Mouse (Mus musculus) forebrain, embryonic 16.5 days (tissue): ENCODE measurements around the gene Fam129b. TPM values are rescaled to one million over a fixed set of nuclear protein-coding genes. Genes with fewer than 3 reads are reported as not detected.

Source experiments
- ATAC-seq: fragments of 200-750 bp; cut with Nextera tagmentation; 2 replicates; pipeline ENCODE4 v1.8.0; 2017; ENCODE audit warnings: mild to moderate bottlenecking, moderate library complexity
- H3K27ac ChIP-seq: fragments of 300-500 bp; sonication (generic); 2 replicates; pipeline ENCODE4 v1.5.1; 2014; ENCODE audit warnings: low read length, control low read depth
- H3K27me3 ChIP-seq: fragments of 300-500 bp; sonication (generic); replicated peaks from 2 replicates; pipeline ENCODE4 v1.6.1; 2014; ENCODE audit warnings: low read length; ENCODE audit not compliant: control insufficient read depth, insufficient read depth
- H3K36me3 ChIP-seq: fragments of 300-500 bp; sonication (generic); 2 replicates; pipeline ENCODE4 v1.6.1; 2014; ENCODE audit not compliant: control insufficient read depth, insufficient read depth
- H3K4me1 ChIP-seq: fragments of 300-500 bp; sonication (generic); replicated peaks from 2 replicates; pipeline ENCODE4 v1.6.1; 2014; ENCODE audit warnings: low read length; ENCODE audit not compliant: control insufficient read depth, insufficient read depth
- H3K4me2 ChIP-seq: fragments of 300-500 bp; sonication (generic); 2 replicates; pipeline ENCODE4 v1.6.1; 2014; ENCODE audit warnings: mild to moderate bottlenecking, low read length, control low read depth
- H3K4me3 ChIP-seq: fragments of 300-500 bp; sonication (generic); replicated peaks from 2 replicates; pipeline ENCODE4 v1.5.1; 2014; ENCODE audit warnings: mild to moderate bottlenecking, low read length, control low read depth
- H3K9ac ChIP-seq: fragments of 300-500 bp; sonication (generic); replicated peaks from 2 replicates; pipeline ENCODE4 v1.6.1; 2014; ENCODE audit warnings: low read depth, low read length, control low read depth
- H3K9me3 ChIP-seq: fragments of 300-500 bp; sonication (generic); 2 replicates; pipeline ENCODE4 v1.6.1; 2016; ENCODE audit warnings: low read length; ENCODE audit not compliant: control insufficient read depth
- WGBS: fragments of 180-500 bp; shearing (Covaris S2); extraction: QIAGEN DNeasy Blood & Tissue Kit; methylation state at CpG from one replicate; pipeline ENCODE4 v1.1.7; 2014; 5-methylcytosine and 5-hydroxymethylcytosine counted together
- polyA plus RNA-seq: library from polyadenylated mRNA; unstranded; fragments of >200 nt; fragmentation: Nextera tagmentation; extraction: Ambion mirVana; gene quantifications from 2 replicates; pipeline ENCODE4 v1.2.1, GENCODE M21; 2015

Gene Fam129b
- polyA plus RNA-seq, 1 experiment from 2014 or later: 36.4 TPM

DNA sequence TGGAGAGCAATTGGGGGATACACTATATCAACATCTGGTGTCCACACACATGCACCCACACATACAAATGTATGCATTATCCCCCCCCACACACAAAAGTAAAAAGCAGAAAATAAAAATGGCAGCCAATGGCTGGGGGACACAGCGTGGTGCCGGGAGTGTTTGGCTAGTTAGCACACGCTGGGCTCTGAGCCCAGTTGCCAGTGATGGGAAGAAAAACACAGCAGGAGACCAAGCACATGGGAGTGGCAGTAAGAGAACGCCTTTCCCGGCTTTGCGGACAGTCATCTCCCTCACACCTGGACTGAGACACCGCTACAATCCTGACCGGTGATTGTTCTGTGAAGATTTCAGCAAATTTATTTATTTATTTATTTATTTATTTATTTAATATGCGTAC lies 95.3 kb downstream of the Fam129b start:
- Histone ChIP-seq H3K4me3 (no peak overlapping the region), H3K9ac (no peak overlapping the region), H3K27ac (no peak overlapping the region), H3K9me3 (no peaks in the 10 kb centered on the region), H3K4me2 (no peak overlapping the region), H3K36me3 (peaks cover 2% of the 10 kb centered on the region), H3K27me3 (no peaks in the 10 kb centered on the region), H3K4me1 (peaks cover 23% of the 10 kb centered on the region)
- WGBS: 17% methylated on average over 9 of the region's 9 CpGs
- no peak for ATAC-seq

DNA sequence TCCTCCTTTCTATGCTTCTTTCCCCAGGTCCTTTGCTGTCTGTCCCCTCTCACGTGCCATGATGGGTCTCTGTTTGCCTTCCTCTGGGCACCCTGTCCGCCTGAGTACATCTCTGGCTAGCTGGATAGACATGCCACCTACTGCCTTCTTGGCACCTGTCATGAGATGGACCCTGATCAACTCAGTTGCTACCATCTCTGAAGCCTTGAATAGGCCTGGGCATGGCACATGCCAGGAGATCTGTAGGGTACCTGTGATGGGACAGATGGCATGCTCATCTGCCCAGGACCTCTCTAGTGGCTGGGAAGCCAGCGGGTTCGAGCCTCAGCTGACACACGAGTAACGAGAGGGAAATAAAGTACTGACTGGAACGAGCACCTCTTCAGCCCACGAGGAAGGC lies 98.3 kb downstream of the Fam129b start:
- Histone ChIP-seq H3K9me3 (no peaks in the 10 kb centered on the region), H3K4me2 (no peak overlapping the region), H3K9ac (no peak overlapping the region), H3K4me3 (no peak overlapping the region), H3K36me3 (peaks cover 2% of the 10 kb centered on the region), H3K4me1 (peaks cover 9% of the 10 kb centered on the region), H3K27me3 (no peaks in the 10 kb centered on the region), H3K27ac (no peak overlapping the region)
- 88% methylated on average over 8 of the region's 8 CpGs for WGBS
- no peak for ATAC-seq

Other genes starting within 250 kb of the Fam129b start
- 27.3 and 31.9 TPM in 2 replicates for gene Eng, start 229.5 kb upstream of the Fam129b start, polyA plus RNA-seq
- gene Fpgs, start 172.0 kb upstream of the Fam129b start, polyA plus RNA-seq: 21.5 and 23.7 TPM in 2 replicates
- 82.2 and 85.0 TPM in 2 replicates for gene Cdk9, start 163.0 kb upstream of the Fam129b start, polyA plus RNA-seq
- gene Sh2d3c, start 155.1 kb upstream of the Fam129b start, polyA plus RNA-seq: 41.9 and 43.0 TPM in 2 replicates
- gene 6330409D20Rik, start 135.1 kb upstream of the Fam129b start, polyA plus RNA-seq: 2.8 and 3.5 TPM in 2 replicates
- 62.1 and 65.4 TPM in 2 replicates for gene Tor2a, start 118.9 kb upstream of the Fam129b start, polyA plus RNA-seq
- 0.41 and 0.62 TPM in 2 replicates for gene Ttc16, start 100.5 kb upstream of the Fam129b start, polyA plus RNA-seq
- 5.4 and 6.9 TPM in 2 replicates for gene Ptrh1, start 100.3 kb upstream of the Fam129b start, polyA plus RNA-seq
- gene Cfap157, start 91.7 kb upstream of the Fam129b start, polyA plus RNA-seq: 0.58 and 0.66 TPM in 2 replicates
- gene Stxbp1, start 28.9 kb upstream of the Fam129b start, polyA plus RNA-seq: 227 and 251 TPM in 2 replicates
- 101 and 105 TPM in 2 replicates for gene Rpl12, start 85.4 kb downstream of the Fam129b start, polyA plus RNA-seq
- 18.1 and 21.9 TPM in 2 replicates for gene Lrsam1, start 85.5 kb downstream of the Fam129b start, polyA plus RNA-seq
- gene Slc2a8, start 106.0 kb downstream of the Fam129b start, polyA plus RNA-seq: 23.9 and 24.0 TPM in 2 replicates